Mouse (Mus musculus) liver, postnatal 0 days (tissue): ENCODE results near the gene Hdac1. TPM values are rescaled to one million over a fixed set of nuclear protein-coding genes. Genes with fewer than 3 reads are reported as not detected.

Source experiments
- ATAC-seq: fragments of 200-750 bp; cut with Nextera tagmentation; 2 replicates; pipeline ENCODE4 v1.8.0; 2017; ENCODE audit warnings: mild to moderate bottlenecking, moderate library complexity
- DNase-seq: peaks from one replicate; pipeline ENCODE4 v3.0.0-alpha.2; 2016
- H3K27ac ChIP-seq: fragments of 300-500 bp; sonication (generic); 2 replicates; pipeline ENCODE4 v1.5.1; 2014; ENCODE audit warnings: antibody characterized with exemption, moderate library complexity, mild to moderate bottlenecking, low read depth
- H3K27me3 ChIP-seq: fragments of 300-500 bp; sonication (generic); 2 replicates; pipeline ENCODE4 v1.6.1; 2014; ENCODE audit warnings: low read length, control low read depth, mixed read lengths; ENCODE audit not compliant: insufficient read depth
- H3K36me3 ChIP-seq: fragments of 300-500 bp; sonication (generic); replicated peaks from 2 replicates; pipeline ENCODE4 v1.6.1; 2014; ENCODE audit warnings: mild to moderate bottlenecking, control low read depth, low read length, moderate library complexity, mixed read lengths; ENCODE audit not compliant: insufficient read depth
- H3K4me1 ChIP-seq: fragments of 300-500 bp; sonication (generic); 2 replicates; pipeline ENCODE4 v1.6.1; 2014; ENCODE audit warnings: antibody characterized with exemption, mild to moderate bottlenecking, control low read depth; ENCODE audit not compliant: insufficient read depth
- H3K4me2 ChIP-seq: fragments of 300-500 bp; sonication (generic); 2 replicates; pipeline ENCODE4 v1.6.1; 2014; ENCODE audit warnings: low read depth, mild to moderate bottlenecking, low read length, moderate library complexity, mixed read lengths
- H3K4me3 ChIP-seq: fragments of 300-500 bp; sonication (generic); 2 replicates; pipeline ENCODE4 v1.5.1; 2014; ENCODE audit warnings: low read depth, low read length
- H3K9ac ChIP-seq: fragments of 300-500 bp; sonication (generic); replicated peaks from 2 replicates; pipeline ENCODE4 v1.6.1; 2014; ENCODE audit warnings: mild to moderate bottlenecking, moderate library complexity
- H3K9me3 ChIP-seq: fragments of 300-500 bp; sonication (generic); 2 replicates; pipeline ENCODE4 v1.6.1; 2016; ENCODE audit warnings: mild to moderate bottlenecking, control low read depth, low read length, mixed read lengths
- CTCF ChIP-seq: sonication (generic); IDR thresholded peaks from 2 replicates; pipeline ENCODE4 v1.5.1; 2016; ENCODE audit warnings: antibody characterized with exemption, low read depth
- EP300 ChIP-seq: IDR thresholded peaks from 2 replicates; pipeline ENCODE4 v1.6.1; 2016; ENCODE audit warnings: antibody characterized with exemption, low read depth, mild to moderate bottlenecking
- WGBS: fragments of 180-500 bp; shearing (Covaris S2); extraction: QIAGEN DNeasy Blood & Tissue Kit; methylation state at CpG from one replicate; pipeline ENCODE4 v1.1.7; 2014; ENCODE audit not compliant: insufficient replicate concordance; 5-methylcytosine and 5-hydroxymethylcytosine counted together
- polyA plus RNA-seq: library from polyadenylated mRNA; unstranded; fragments of >200 nt; fragmentation: Nextera tagmentation; extraction: Ambion mirVana; gene quantifications from 2 replicates; pipeline ENCODE4 v1.2.1, GENCODE M21; 2015

Hdac1 gene
- polyA plus RNA-seq, 1 experiment from 2014 or later = 59.0 TPM

- Histone ChIP-seq H3K4me2 (no peak overlapping the region), H3K27ac (no peak overlapping the region), H3K9ac (no peak overlapping the region), H3K4me3 (no peak overlapping the region), H3K27me3 (peaks cover 8% of the 10 kb centered on the region; the same call in 1 of the 2 replicates), H3K4me1 (peaks cover 19% of the 10 kb centered on the region), H3K9me3 (no peaks in the 10 kb centered on the region), H3K36me3 (no peaks in the 10 kb centered on the region)
- TF ChIP-seq EP300 (no peak), CTCF (no peak)
- no peak for ATAC-seq
- DNase-seq = no peak
- WGBS = 69% methylated on average over 6 of the region's 6 CpGs
Measured at GRCm38 (mm10) chr4:129510723-129511412, 31.6 kb downstream of the Hdac1 start.

- no peak overlapping the region for H3K9ac ChIP-seq
- TF ChIP-seq EP300 (no peak), CTCF (no peak)
- DNase-seq (no peak), ATAC-seq (no peak)
- H3K4me1 ChIP-seq = peaks cover 19% of the 10 kb centered on the region
- H3K4me3 ChIP-seq = no peak overlapping the region
- no peaks in the 10 kb centered on the region for H3K9me3 ChIP-seq
- peaks cover 8% of the 10 kb centered on the region; the same call in 1 of the 2 replicates for H3K27me3 ChIP-seq
- H3K4me2 ChIP-seq = no peak overlapping the region
- no peaks in the 10 kb centered on the region for H3K36me3 ChIP-seq
- H3K27ac ChIP-seq = no peak overlapping the region
- whole genome bisulfite sequencing = 66% methylated on average over 3 of the region's 3 CpGs
Measured at GRCm38 (mm10) chr4:129509650-129510049, 32.9 kb downstream of the Hdac1 start.

DNA sequence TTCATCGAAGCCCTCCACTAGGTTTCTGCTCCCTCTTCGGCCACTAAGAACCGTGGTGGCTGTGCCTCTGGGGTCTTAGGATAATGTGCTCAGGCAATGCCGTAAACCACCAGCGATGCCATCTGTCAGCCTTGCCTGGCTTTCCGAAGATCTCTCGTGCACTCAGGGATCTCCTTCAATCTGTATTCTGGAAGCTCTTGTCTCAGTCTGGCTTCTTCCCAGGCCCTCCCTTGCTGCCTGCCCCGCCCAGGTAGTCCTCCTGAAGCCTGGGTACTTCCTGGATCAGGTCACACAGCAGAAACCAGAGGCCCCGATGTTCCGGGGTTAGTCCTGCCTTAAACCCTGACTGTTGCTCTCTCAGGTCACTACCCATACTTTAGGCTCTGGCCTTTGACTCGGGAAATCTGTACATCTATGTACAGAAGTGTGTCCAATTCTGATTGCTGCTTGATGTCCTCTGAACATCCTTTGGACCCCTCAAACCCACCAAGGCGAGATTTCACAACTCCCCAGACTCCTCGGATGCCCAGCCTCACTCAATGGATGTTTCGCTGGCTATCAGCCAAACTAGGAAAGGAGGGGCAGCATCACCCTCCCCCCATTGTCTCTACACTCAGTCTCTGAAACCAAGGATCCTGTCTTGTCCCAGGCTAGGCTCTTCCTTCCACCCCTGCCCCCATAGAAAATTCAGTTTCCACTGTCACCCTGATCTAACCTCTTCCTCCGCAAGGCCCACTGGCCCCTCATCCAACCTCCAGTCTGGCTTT is 33.5 kb downstream of the Hdac1 start:
- Histone ChIP-seq H3K4me1 (peaks cover 18% of the 10 kb centered on the region), H3K27ac (no peak overlapping the region), H3K27me3 (peaks cover 4% of the 10 kb centered on the region; the same call in 1 of the 2 replicates), H3K9ac (no peak overlapping the region), H3K4me2 (no peak overlapping the region), H3K9me3 (no peaks in the 10 kb centered on the region), H3K36me3 (no peaks in the 10 kb centered on the region), H3K4me3 (no peak overlapping the region)
- ATAC-seq (no peak), DNase-seq (no peak)
- no peak for TF ChIP-seq CTCF
- no peak for TF ChIP-seq EP300
- WGBS = 63% methylated on average over 15 of the region's 15 CpGs

- no peak overlapping the region for H3K9ac ChIP-seq
- DNase-seq (no peak), ATAC-seq (no peak)
- TF ChIP-seq EP300 (no peak), CTCF (no peak)
- no peaks in the 10 kb centered on the region for H3K36me3 ChIP-seq
- H3K4me1 ChIP-seq = peaks cover 17% of the 10 kb centered on the region
- H3K27ac ChIP-seq = no peak overlapping the region
- H3K4me3 ChIP-seq = no peak overlapping the region
- WGBS = 39% methylated on average over 3 of the region's 3 CpGs
- H3K4me2 ChIP-seq = no peak overlapping the region
- no peaks in the 10 kb centered on the region for H3K9me3 ChIP-seq
- peaks cover 3% of the 10 kb centered on the region; the same call in 1 of the 2 replicates for H3K27me3 ChIP-seq
Measured at GRCm38 (mm10) chr4:129508237-129508515, 34.3 kb downstream of the Hdac1 start.

GRCm38 (mm10) chr4:129507434-129508236 is 34.9 kb downstream of the Hdac1 start:
- Histone ChIP-seq H3K4me1 (peaks cover 22% of the 10 kb centered on the region), H3K9me3 (no peaks in the 10 kb centered on the region), H3K4me2 (0 out of 2 replicates have a peak overlapping the region, but pooled peaks have one; percentile 7), H3K36me3 (no peaks in the 10 kb centered on the region), H3K9ac (no peak overlapping the region; the same call in 1 of the 2 replicates), H3K27ac (no peak overlapping the region), H3K4me3 (no peak overlapping the region), H3K27me3 (no peaks in the 10 kb centered on the region)
- DNase-seq (no peak), ATAC-seq (no peak)
- TF ChIP-seq CTCF = no peak
- TF ChIP-seq EP300 = no peak
- WGBS = 50% methylated on average over 9 of the region's 10 CpGs

DNA sequence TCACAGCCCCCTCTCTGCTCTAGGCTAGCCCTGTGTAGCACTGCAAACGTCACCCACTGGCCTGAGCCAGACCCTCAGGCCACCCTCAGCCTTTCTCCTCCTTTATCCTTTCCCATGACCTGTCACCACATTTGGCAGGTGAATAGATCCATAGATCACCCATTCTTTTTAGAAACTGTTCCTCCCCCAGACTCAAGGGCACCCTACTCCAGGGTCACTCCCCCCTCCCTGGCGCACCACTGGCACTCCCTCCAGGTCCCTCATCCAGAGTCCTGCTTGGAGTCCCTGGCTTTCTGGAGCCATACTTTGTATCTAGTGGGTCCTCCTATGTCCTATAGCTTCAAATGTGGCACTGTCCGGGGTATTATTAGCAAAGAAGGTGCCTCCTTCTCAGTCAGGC is 37.0 kb downstream of the Hdac1 start:
- ATAC-seq = no peak
- 86% methylated on average over 3 of the region's 3 CpGs for WGBS
- H3K9me3 ChIP-seq = no peaks in the 10 kb centered on the region

More for the DNA sequence above, 37.0 kb downstream of the Hdac1 start:
- Histone ChIP-seq H3K9ac (no peak overlapping the region), H3K4me3 (no peak overlapping the region), H3K4me1 (peaks cover 23% of the 10 kb centered on the region), H3K4me2 (no peak overlapping the region), H3K36me3 (no peaks in the 10 kb centered on the region), H3K27me3 (no peaks in the 10 kb centered on the region), H3K27ac (no peak overlapping the region)
- no peak for DNase-seq
- TF ChIP-seq CTCF (no peak), EP300 (no peak)
